11 mouse cellular contexts compared by ENCODE assay signal in genomic region chr3:102027880-102028279, GRCm38 (mm10). TPM values are rescaled to one million over a fixed set of nuclear protein-coding genes. Genes with fewer than 3 reads are reported as not detected.
DNase-seq lines count a peak whose midpoint lies in the region; ATAC-seq and TF ChIP-seq lines count a peak whose summit lies in the region.
"Had no signal": no experiment of that assay in that cellular context is flagged by ENCODE, and none has a peak within 500 bp of the region (broad histone marks: within the 10 kb centered on the region; RNA-seq: fewer than 3 reads in every experiment).

No protein-coding gene starts in this region.

- no peak for ATAC-seq in hindbrain, postnatal 0 days
- ATAC-seq in hindbrain, embryonic 16.5 days, result no peak

- TF ChIP-seq POLR2A in liver, adult 2 months (IDR thresholded peaks at IDR 0.05; ENCODE audit: extremely low read depth, insufficient read depth, low read length), result no peak

- no peaks in the 10 kb centered on the region for H3K36me3 ChIP-seq in hindbrain, postnatal 0 days (ENCODE audit: insufficient read depth, low read length)
- H3K36me3 ChIP-seq in hindbrain, embryonic 16.5 days (ENCODE audit: control insufficient read depth, insufficient read depth, low read length), result no peaks in the 10 kb centered on the region
- no peaks in the 10 kb centered on the region for H3K36me3 ChIP-seq in C2C12 (ENCODE audit: control insufficient read depth, insufficient read depth)
- no peaks in the 10 kb centered on the region for H3K36me3 ChIP-seq in liver, adult 2 months (ENCODE audit: control insufficient read depth, insufficient read depth, low read length)

- H3K4me3 ChIP-seq in hindbrain, postnatal 0 days (ENCODE audit: low read length), result no peak overlapping the region
- no peak overlapping the region for H3K4me3 ChIP-seq in hindbrain, embryonic 16.5 days (ENCODE audit: low read length)
- no peak overlapping the region for H3K4me3 ChIP-seq in C2C12 (ENCODE audit: insufficient read depth, poor library complexity, severe bottlenecking)
- no peak overlapping the region for H3K4me3 ChIP-seq in liver, adult 2 months (ENCODE audit: insufficient read depth, low read depth, low read length)
- H3K4me3 ChIP-seq: megakaryocyte, embryonic 14.5 days had no signal

- H3K4me2 ChIP-seq in hindbrain, postnatal 0 days (ENCODE audit: low read depth, low read length), result no peak overlapping the region
- no peak overlapping the region for H3K4me2 ChIP-seq in hindbrain, embryonic 16.5 days (ENCODE audit: low read length)

- DNase-seq in hindbrain, postnatal 0 days (ENCODE audit: low spot score), result no peak
- peak; percentile 9 for DNase-seq in adipocyte (ENCODE audit: low spot score)
- DNase-seq in liver, adult 2 months (ENCODE audit: extremely low read depth, low read depth, low spot score), result peak; percentile 13
- no peak for DNase-seq in adrenal gland, postnatal 4 days (ENCODE audit: low spot score in 2 of 2)
- no peak for DNase-seq in cerebellum, adult 8-10 months
- no peak for DNase-seq in cerebellum, adult 11-12 months

- no peaks in the 10 kb centered on the region for H3K79me3 ChIP-seq in C2C12 (ENCODE audit: low read depth)

- no peak overlapping the region for H3K27ac ChIP-seq in hindbrain, postnatal 0 days
- H3K27ac ChIP-seq in hindbrain, embryonic 16.5 days (ENCODE audit: low read depth, low read length), result no peak overlapping the region
- H3K27ac ChIP-seq in liver, adult 2 months (replicated peaks; ENCODE audit: insufficient read depth, low read depth, low read length), result no peak overlapping the region

- H3K4me1 ChIP-seq in hindbrain, postnatal 0 days (ENCODE audit: insufficient read depth, low read length), result 0 out of 2 replicates have a peak, but pooled peaks cover 6% of the 10 kb centered on the region
- H3K4me1 ChIP-seq in hindbrain, embryonic 16.5 days (ENCODE audit: control insufficient read depth, insufficient read depth, low read depth, low read length), result peaks cover 2% of the 10 kb centered on the region; the same call in 1 of the 2 replicates
- no peaks in the 10 kb centered on the region for H3K4me1 ChIP-seq in liver, adult 2 months (ENCODE audit: control insufficient read depth, insufficient read depth, low read length)

- TF ChIP-seq CTCF in hindbrain, postnatal 0 days (IDR thresholded peaks at IDR 0.05; ENCODE audit: low read depth), result peak; percentile 62
- TF ChIP-seq CTCF in C2C12 (IDR thresholded peaks at IDR 0.05; ENCODE audit: control insufficient read depth, insufficient read depth, insufficient read length), result peak; percentile 54
- TF ChIP-seq CTCF in liver, adult 2 months (IDR thresholded peaks at IDR 0.05; ENCODE audit: low read depth, low read length), result peak; percentile 82

- H3K79me2 ChIP-seq in C2C12 (ENCODE audit: control insufficient read depth, insufficient read depth), result no peaks in the 10 kb centered on the region
- no peaks in the 10 kb centered on the region for H3K79me2 ChIP-seq in liver, adult 2 months (ENCODE audit: control insufficient read depth, insufficient read depth, low read length)

- H3K9me3 ChIP-seq in hindbrain, postnatal 0 days (ENCODE audit: low read length), result no peaks in the 10 kb centered on the region
- H3K9me3 ChIP-seq in hindbrain, embryonic 16.5 days (ENCODE audit: control insufficient read depth, low read length), result no peaks in the 10 kb centered on the region
- H3K9me3 ChIP-seq: megakaryocyte, embryonic 14.5 days had no signal

- H3K27me3 ChIP-seq in hindbrain, postnatal 0 days (ENCODE audit: insufficient read depth, low read length), result no peaks in the 10 kb centered on the region
- no peaks in the 10 kb centered on the region for H3K27me3 ChIP-seq in hindbrain, embryonic 16.5 days (replicated peaks; ENCODE audit: control insufficient read depth, insufficient read depth, low read length)
- H3K27me3 ChIP-seq in C2C12 (ENCODE audit: control insufficient read depth, insufficient read depth, insufficient read length), result no peaks in the 10 kb centered on the region
- H3K27me3 ChIP-seq in liver, adult 2 months (ENCODE audit: control insufficient read depth, insufficient read depth, low read length), result 0 out of 2 replicates have a peak, but pooled peaks cover 6% of the 10 kb centered on the region

- H3K9ac ChIP-seq in hindbrain, postnatal 0 days (replicated peaks; ENCODE audit: low read length), result no peak overlapping the region
- H3K9ac ChIP-seq in hindbrain, embryonic 16.5 days (ENCODE audit: low read depth, low read length), result no peak overlapping the region
- no peak overlapping the region for H3K9ac ChIP-seq in liver, adult 2 months (ENCODE audit: low read depth, low read length)

- H3ac ChIP-seq in C2C12 (ENCODE audit: control insufficient read depth, insufficient read length, low read depth), result no peak overlapping the region

- 71% methylated on average over 6 of the region's 6 CpGs for WGBS in hindbrain, postnatal 0 days
- WGBS in hindbrain, embryonic 16.5 days, result 63% methylated on average over 6 of the region's 6 CpGs
- WGBS in liver, adult 2 months, result 70% methylated on average over 6 of the region's 6 CpGs

TF ChIP-seq in C2C12, 6 proteins besides CTCF, POLR2A, EP300 and RAD21:
- TF ChIP-seq CEBPB (IDR thresholded peaks at IDR 0.05; ENCODE audit: low read depth), result no peak
- no peak for TF ChIP-seq MAX (IDR thresholded peaks at IDR 0.05)
- TF ChIP-seq USF1 (IDR thresholded peaks at IDR 0.05; ENCODE audit: low read depth), result no peak

RNA-seq across cellular contexts. Expression of gene Nhlh2, which starts 18.0 kb away (rescaled TPM):
- 30.3 and 31.9 TPM in 2 replicates for total RNA-seq in hindbrain, postnatal 0 days (2014; rRNA removed)
- 25.1 and 28.2 TPM in 2 replicates for polyA plus RNA-seq in hindbrain, postnatal 0 days (2015; fragmentation: Nextera tagmentation; extraction: Ambion mirVana)
- polyA plus RNA-seq in hindbrain, embryonic 16.5 days (2015; fragmentation: Nextera tagmentation; extraction: Ambion mirVana), result 25.6 and 32.3 TPM in 2 replicates
- 0.02 TPM for polyA plus RNA-seq in C2C12 (2012; fragmentation: generic; extraction: Trizol)
- not detected in 2 replicates for total RNA-seq in liver, adult 2 months (2014; rRNA removed)
- not detected in 2 replicates for polyA plus RNA-seq in liver, adult 2 months (2012; rRNA removed)
- total RNA-seq in adrenal gland, postnatal 4 days (2021), result under 1 TPM in 1 of 2 experiments, not detected in 1; 0.31 TPM
- polyA plus RNA-seq: heart, embryonic 16.5 days; stomach, embryonic 14.5 days had no signal

RNA-seq across cellular contexts. Expression of gene Casq2, which starts 58.3 kb away (rescaled TPM):
- 1.4 and 2.0 TPM in 2 replicates for total RNA-seq in hindbrain, postnatal 0 days (2014; rRNA removed)
- polyA plus RNA-seq in hindbrain, postnatal 0 days (2015; fragmentation: Nextera tagmentation; extraction: Ambion mirVana), result 0.56 and 0.92 TPM in 2 replicates
- polyA plus RNA-seq in hindbrain, embryonic 16.5 days (2015; fragmentation: Nextera tagmentation; extraction: Ambion mirVana), result 0.76 and 6.6 TPM in 2 replicates
- 0.64 TPM for polyA plus RNA-seq in C2C12 (2012; fragmentation: generic; extraction: Trizol)
- 0.34 and 0.65 TPM in 2 replicates for total RNA-seq in liver, adult 2 months (2014; rRNA removed)
- polyA plus RNA-seq in liver, adult 2 months (2012; rRNA removed), result not detected in 2 replicates
- 10 to 100 TPM; 10.1 to 22.1 TPM for total RNA-seq in adrenal gland, postnatal 4 days (2021)

Comparison
In these comparisons a context has a peak if more than half of its experiments do, and no peak if none do; other contexts are left out.
1. DNase-seq: peak in adipocyte (single experiment) and liver, adult 2 months (single experiment); none in hindbrain, postnatal 0 days (single experiment), adrenal gland, postnatal 4 days (0 of 2), cerebellum, adult 8-10 months (single experiment) and cerebellum, adult 11-12 months (single experiment).
2. RNA of gene Nhlh2, which starts 18.0 kb away (polyA plus RNA-seq): 25.6 to 32.3 TPM in hindbrain, embryonic 16.5 days and 25.1 to 28.2 TPM in hindbrain, postnatal 0 days; 0.02 TPM in C2C12 (single experiment) and not detected in liver, adult 2 months; every median in the first group is over 10 times any median in the second.
3. Peak in every context shown above with its lines, with median percentiles within 50 percentile points of each other: CTCF ChIP-seq.